Mouse (Mus musculus) MEL (cell line): ENCODE results near the gene E030025P04Rik. TPM values are rescaled to one million over a fixed set of nuclear protein-coding genes. Genes with fewer than 3 reads are reported as not detected.

Experiments
- DNase-seq: peaks from one replicate; pipeline ENCODE4 v3.0.0; 2011; ENCODE audit warnings: low read depth, low spot score
- H3K27ac ChIP-seq: 2 replicates; pipeline ENCODE4 v1.5.1; 2012; ENCODE audit warnings: low read depth, mild to moderate bottlenecking, control low read depth, low read length, moderate library complexity; ENCODE audit not compliant: control insufficient read depth
- H3K27me3 ChIP-seq, 2 experiments: fragments of 150-350 bp in 1 of 2; sonication (generic) in 1 of 2; 2 replicates each; pipeline ENCODE4 v1.6.1; 2012; ENCODE audit warnings: low read length in 2 of 2, mild to moderate bottlenecking in 2 of 2, improper control_type of control experiment in 1 of 2, moderate library complexity in 1 of 2; ENCODE audit not compliant: insufficient read depth in 2 of 2, control insufficient read depth in 1 of 2
- H3K36me3 ChIP-seq, 2 experiments: 2 replicates each; pipeline ENCODE4 v1.6.1; 2012 to 2014; ENCODE audit warnings: low read length in 2 of 2, improper control_type of control experiment in 1 of 2, inconsistent platforms in 1 of 2, mild to moderate bottlenecking in 1 of 2; ENCODE audit not compliant: insufficient read depth in 2 of 2, control insufficient read depth in 1 of 2
- H3K4me1 ChIP-seq, 2 experiments: fragments of 150-350 bp in 1 of 2; sonication (generic) in 1 of 2; 2 replicates each; pipeline ENCODE4 v1.6.1; 2012; ENCODE audit warnings: low read length in 2 of 2, improper control_type of control experiment in 1 of 2, mild to moderate bottlenecking in 1 of 2; ENCODE audit not compliant: insufficient read depth in 2 of 2, control insufficient read depth in 1 of 2
- H3K4me3 ChIP-seq, 2 experiments: fragments of 150-350 bp in 1 of 2; sonication (generic) in 1 of 2; 2 replicates each; pipeline ENCODE4 v1.5.1; 2012; ENCODE audit warnings: low read depth in 2 of 2, low read length in 2 of 2, mild to moderate bottlenecking in 2 of 2, moderate library complexity in 2 of 2, control low read depth in 1 of 2, improper control_type of control experiment in 1 of 2; ENCODE audit not compliant: control insufficient read depth in 1 of 2, insufficient read depth in 1 of 2
- H3K79me2 ChIP-seq: 2 replicates; pipeline ENCODE4 v1.6.1; 2012; ENCODE audit warnings: mild to moderate bottlenecking, low read length, moderate library complexity; ENCODE audit not compliant: control insufficient read depth, poor library complexity, insufficient read depth
- H3K9ac ChIP-seq: 2 replicates; pipeline ENCODE4 v1.6.1; 2012; ENCODE audit warnings: low read depth, mild to moderate bottlenecking, control low read depth, low read length, moderate library complexity; ENCODE audit not compliant: control insufficient read depth, poor library complexity, severe bottlenecking
- H3K9me3 ChIP-seq: fragments of 150-350 bp; sonication (generic); replicated peaks from 2 replicates; pipeline ENCODE4 v1.6.1; 2012; ENCODE audit warnings: mild to moderate bottlenecking, low read length, improper control_type of control experiment, moderate library complexity; ENCODE audit not compliant: insufficient read depth
- CTCF ChIP-seq, 3 experiments: IDR thresholded peaks in 2 of 3; conservative IDR thresholded peaks in 1 of 3; 2 replicates each; pipeline ENCODE4 v1.5.1; 2011 to 2012; ENCODE audit warnings: low read length in 3 of 3, low read depth in 2 of 3, mild to moderate bottlenecking in 2 of 3, improper control_type of control experiment in 1 of 3, inconsistent platforms in 1 of 3, mixed read lengths in 1 of 3, moderate library complexity in 1 of 3; ENCODE audit not compliant: control insufficient read depth in 1 of 3, insufficient read depth in 1 of 3, poor library complexity in 1 of 3, severe bottlenecking in 1 of 3
- E2F4 ChIP-seq: IDR thresholded peaks from 2 replicates; pipeline ENCODE4 v1.6.1; 2011; ENCODE audit warnings: low read depth, low read length, improper control_type of control experiment, borderline replicate concordance
- ELF1 ChIP-seq: IDR thresholded peaks from 2 replicates; pipeline ENCODE4 v1.6.1; 2014; ENCODE audit warnings: low read depth, mild to moderate bottlenecking, inconsistent platforms, low read length, improper control_type of control experiment, moderate library complexity
- EP300 ChIP-seq, 2 experiments: IDR thresholded peaks; 2 replicates each; pipeline ENCODE4 v1.6.1; 2011; ENCODE audit warnings: improper control_type of control experiment in 2 of 2, low read length in 2 of 2, low read depth in 1 of 2, mild to moderate bottlenecking in 1 of 2
- GATA1 ChIP-seq: IDR thresholded peaks from 2 replicates; pipeline ENCODE4 v1.6.1; 2011; ENCODE audit warnings: low read depth, low read length, improper control_type of control experiment
- HCFC1 ChIP-seq: IDR thresholded peaks from 2 replicates; pipeline ENCODE4 v1.6.1; 2012; ENCODE audit warnings: low read depth, mild to moderate bottlenecking, inconsistent platforms, low read length, improper control_type of control experiment, moderate library complexity
- JUND ChIP-seq: IDR thresholded peaks from 2 replicates; pipeline ENCODE4 v1.6.1; 2011; ENCODE audit warnings: low read depth, mild to moderate bottlenecking, improper control_type of control experiment, low read length
- KAT2A ChIP-seq: conservative IDR thresholded peaks from 2 replicates; pipeline ENCODE4 v1.6.1; 2012; ENCODE audit warnings: low read depth, low read length, improper control_type of control experiment, inconsistent platforms
- MAX ChIP-seq: IDR thresholded peaks from 2 replicates; pipeline ENCODE4 v1.6.1; 2011; ENCODE audit warnings: low read length, improper control_type of control experiment
- MEF2A ChIP-seq: IDR thresholded peaks from 2 replicates; pipeline ENCODE4 v1.6.1; 2014; ENCODE audit warnings: low read depth, mild to moderate bottlenecking, inconsistent platforms, low read length, improper control_type of control experiment; ENCODE audit not compliant: poor library complexity, insufficient replicate concordance, severe bottlenecking; ENCODE audit errors: extremely low read depth
- MXI1 ChIP-seq: IDR thresholded peaks from 2 replicates; pipeline ENCODE4 v1.6.1; 2011; ENCODE audit warnings: mild to moderate bottlenecking, low read depth, low read length, improper control_type of control experiment
- MYB ChIP-seq: IDR thresholded peaks from 2 replicates; pipeline ENCODE4 v1.6.1; 2011; ENCODE audit warnings: mild to moderate bottlenecking, low read depth, low read length, improper control_type of control experiment
- POLR2AphosphoS2 ChIP-seq: IDR thresholded peaks from 2 replicates; pipeline ENCODE4 v1.6.1; 2011; ENCODE audit warnings: low read length, improper control_type of control experiment
- RAD21 ChIP-seq: IDR thresholded peaks from 2 replicates; pipeline ENCODE4 v1.6.1; 2011; ENCODE audit warnings: mild to moderate bottlenecking, low read depth, low read length, improper control_type of control experiment
- SMC3 ChIP-seq: IDR thresholded peaks from 2 replicates; pipeline ENCODE4 v1.6.1; 2011; ENCODE audit warnings: low read depth, low read length, improper control_type of control experiment
- USF2 ChIP-seq, 2 experiments: IDR thresholded peaks; 2 replicates each; pipeline ENCODE4 v1.6.1; 2011 to 2012; ENCODE audit warnings: improper control_type of control experiment in 2 of 2, low read length in 2 of 2, borderline replicate concordance in 1 of 2, inconsistent platforms in 1 of 2, low read depth in 1 of 2, mild to moderate bottlenecking in 1 of 2; ENCODE audit not compliant: insufficient read depth in 1 of 2
- ZKSCAN1 ChIP-seq: IDR thresholded peaks from 2 replicates; pipeline ENCODE4 v1.6.1; 2012; ENCODE audit warnings: low read depth, mild to moderate bottlenecking, inconsistent platforms, low read length, improper control_type of control experiment, moderate library complexity
- ZMIZ1 ChIP-seq: IDR thresholded peaks from 2 replicates; pipeline ENCODE4 v1.6.1; 2012; ENCODE audit warnings: low read depth, mild to moderate bottlenecking, inconsistent platforms, low read length, improper control_type of control experiment, moderate library complexity
- ZNF384 ChIP-seq: IDR thresholded peaks from 2 replicates; pipeline ENCODE4 v1.6.1; 2012; ENCODE audit warnings: low read depth, mild to moderate bottlenecking, inconsistent platforms, low read length, improper control_type of control experiment
- polyA plus RNA-seq, 2 experiments: library from polyadenylated mRNA; stranded (reverse) in 1 of 2; unstranded in 1 of 2; fragments of >175 nt in 1 of 2; fragments of >200 nt in 1 of 2; gene quantifications; 2 replicates each; pipeline versions ENCODE4 v1.2.1 to v1.2.4; 2012; ENCODE audit warnings: low replicate concordance in 2 of 2, low read depth in 1 of 2; ENCODE audit not compliant: insufficient read length in 2 of 2, insufficient read depth in 1 of 2, missing spikeins in 1 of 2
- total RNA-seq: library from RNA; depleted of rRNA; stranded (reverse); fragments of 300-350 nt; gene quantifications from 2 replicates; pipeline ENCODE4 v1.2.3, GENCODE M21; 2012

Gene E030025P04Rik
- total and polyA plus RNA-seq, 3 experiments, result not detected

GRCm38 (mm10) chr11:109106181-109106580, 38.0 kb downstream of the E030025P04Rik start:
- H3K4me3 ChIP-seq, result no peak overlapping the region
- H3K4me1 ChIP-seq, result no peaks in the 10 kb centered on the region
- TF ChIP-seq MAX (no peak), JUND (no peak), ZKSCAN1 (no peak), KAT2A (no peak), E2F4 (no peak), ZNF384 (no peak), SMC3 (no peak), MEF2A (no peak), POLR2AphosphoS2 (no peak), HCFC1 (no peak), RAD21 (no peak), ELF1 (no peak), MXI1 (no peak), ZMIZ1 (no peak), EP300 (IDR thresholded peaks at IDR 0.05; ENCODE audit: low read depth in 1 of 2, low read length in 2 of 2) (no peak)
- TF ChIP-seq, all 39 proteins: peak for 0
- H3K79me2 ChIP-seq, result no peaks in the 10 kb centered on the region
- H3K9me3 ChIP-seq, result no peaks in the 10 kb centered on the region
- H3K27ac ChIP-seq, result no peak overlapping the region
- no peak overlapping the region for H3K9ac ChIP-seq
- H3K27me3 ChIP-seq, result no peaks in the 10 kb centered on the region
- no peaks in the 10 kb centered on the region for H3K36me3 ChIP-seq
- no peak for DNase-seq

GRCm38 (mm10) chr11:109103386-109103785, 40.8 kb downstream of the E030025P04Rik start:
- H3K4me1 ChIP-seq, result no peaks in the 10 kb centered on the region
- H3K36me3 ChIP-seq, result no peaks in the 10 kb centered on the region
- no peak overlapping the region for H3K27ac ChIP-seq
- H3K4me3 ChIP-seq, result no peak overlapping the region
- H3K9me3 ChIP-seq, result no peaks in the 10 kb centered on the region
- TF ChIP-seq GATA1, result no peak
- no peak for TF ChIP-seq USF2 (IDR thresholded peaks at IDR 0.05; ENCODE audit: borderline replicate concordance in 1 of 2, insufficient read depth in 1 of 2, low read depth in 1 of 2, low read length in 2 of 2)
- no peak for TF ChIP-seq HCFC1
- no peak for TF ChIP-seq CTCF (IDR thresholded peaks at IDR 0.05 in 2 of 3, conservative IDR thresholded peaks at IDR 0.05 in 1 of 3; ENCODE audit: control insufficient read depth in 1 of 3, insufficient read depth in 1 of 3, low read depth in 2 of 3, low read length in 3 of 3, poor library complexity in 1 of 3, severe bottlenecking in 1 of 3)
- no peak for TF ChIP-seq MYB
- no peak overlapping the region for H3K9ac ChIP-seq
- no peaks in the 10 kb centered on the region for H3K79me2 ChIP-seq
- no peak for DNase-seq
- H3K27me3 ChIP-seq, result no peaks in the 10 kb centered on the region
